Mouse (Mus musculus) megakaryocyte, embryonic 14.5 days (primary cell): ENCODE data around the gene Ipcef1.

Experiments
- FLI1 ChIP-seq: IDR thresholded peaks from 2 replicates; pipeline ENCODE4 v1.6.1; 2012; ENCODE audit warnings: low read length, inconsistent platforms, mixed read lengths
- GATA1 ChIP-seq: IDR thresholded peaks from 3 replicates; pipeline ENCODE4 v1.6.1; 2012; ENCODE audit warnings: mixed read lengths, low read length, inconsistent platforms, borderline replicate concordance

DNA sequence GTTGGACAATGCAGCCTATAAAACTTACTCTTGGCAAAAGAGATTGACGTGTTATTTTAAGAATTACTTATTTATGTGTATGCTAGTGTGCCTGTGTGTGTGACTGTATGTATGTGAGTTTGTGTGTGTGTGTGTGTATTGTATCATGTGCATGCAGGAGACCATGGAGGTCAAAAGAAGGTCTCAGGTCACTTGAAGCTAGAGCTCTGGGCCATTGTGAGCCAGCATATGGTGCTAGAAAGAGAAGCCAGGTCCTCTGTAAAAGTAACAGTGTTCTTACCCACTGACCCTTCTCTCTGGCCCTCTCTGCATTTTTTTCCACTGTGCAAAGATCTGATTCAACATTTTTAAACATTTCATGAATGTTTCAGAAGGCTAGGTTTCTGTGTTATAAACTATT, 25.7 kb upstream of the Ipcef1 start:
- TF ChIP-seq FLI1 = no peak
- TF ChIP-seq GATA1 = no peak
